Mouse (Mus musculus): ENCODE results near the gene Map4k1. TPM values are rescaled to one million over a fixed set of nuclear protein-coding genes. Genes with fewer than 3 reads are reported as not detected.

The Map4k1 gene
- polyA plus RNA-seq (2012; ENCODE audit: low replicate concordance), result 71.5 and 127 TPM in 2 replicates

GRCm38 (mm10) chr7:28981651-28982273 lies at the start of gene Map4k1, which contains the start of gene Eif3k:
Gene Map4k1, plus strand, starts transcription at chr7:28982050.
Gene Eif3k, minus strand, starts transcription at chr7:28981864.

GRCm38 (mm10) chr7:28961927-28962670 lies 19.8 kb upstream of the Map4k1 start, which contains the start of gene Actn4:
Gene Actn4, minus strand, starts transcription at chr7:28962340.

Other genes starting within 250 kb of the Map4k1 start
- gene Mrps12, start 240.2 kb upstream of the Map4k1 start, polyA plus RNA-seq (2012; ENCODE audit: low replicate concordance), result 270 and 504 TPM in 2 replicates
- gene Sars2, start 240.1 kb upstream of the Map4k1 start, polyA plus RNA-seq (2012; ENCODE audit: low replicate concordance), result 52.8 and 59.0 TPM in 2 replicates
- gene Ccer2, start 225.9 kb upstream of the Map4k1 start, polyA plus RNA-seq (2012; ENCODE audit: low replicate concordance), result 0.23 TPM in 1 of 2 replicates, not detected in the other
- gene Sirt2, start 215.3 kb upstream of the Map4k1 start, polyA plus RNA-seq (2012; ENCODE audit: low replicate concordance), result 114 and 160 TPM in 2 replicates
- gene Nfkbib, start 214.5 kb upstream of the Map4k1 start, polyA plus RNA-seq (2012; ENCODE audit: low replicate concordance), result 136 and 205 TPM in 2 replicates
- 96.6 and 114 TPM in 2 replicates for gene Rinl, start 193.1 kb upstream of the Map4k1 start, polyA plus RNA-seq (2012; ENCODE audit: low replicate concordance)
- gene Hnrnpl, start 173.5 kb upstream of the Map4k1 start, polyA plus RNA-seq (2012; ENCODE audit: low replicate concordance), result 590 and 675 TPM in 2 replicates
- 3.3 and 24.2 TPM in 2 replicates for gene Ech1, start 156.8 kb upstream of the Map4k1 start, polyA plus RNA-seq (2012; ENCODE audit: low replicate concordance)
- 2.6 TPM in 1 of 2 replicates, not detected in the other for gene Lgals4, start 148.2 kb upstream of the Map4k1 start, polyA plus RNA-seq (2012; ENCODE audit: low replicate concordance)
- 7.4 and 7.6 TPM in 2 replicates for gene Lgals7, start 118.2 kb upstream of the Map4k1 start, polyA plus RNA-seq (2012; ENCODE audit: low replicate concordance)
- 0.07 TPM in 1 of 2 replicates, not detected in the other for gene Capn12, start 100.6 kb upstream of the Map4k1 start, polyA plus RNA-seq (2012; ENCODE audit: low replicate concordance)
- 469 and 673 TPM in 2 replicates for gene Actn4, start 19.7 kb upstream of the Map4k1 start, polyA plus RNA-seq (2012; ENCODE audit: low replicate concordance)
- 39.7 and 203 TPM in 2 replicates for gene Eif3k, start 186 bp upstream of the Map4k1 start, polyA plus RNA-seq (2012; ENCODE audit: low replicate concordance)
- 0.17 and 0.19 TPM in 2 replicates for gene Ryr1, start 143.1 kb downstream of the Map4k1 start, polyA plus RNA-seq (2012; ENCODE audit: low replicate concordance)
- 4.1 and 5.1 TPM in 2 replicates for gene Rasgrp4, start 152.8 kb downstream of the Map4k1 start, polyA plus RNA-seq (2012; ENCODE audit: low replicate concordance)
- gene Fam98c, start 174.2 kb downstream of the Map4k1 start, polyA plus RNA-seq (2012; ENCODE audit: low replicate concordance), result 14.5 and 18.4 TPM in 2 replicates
- gene Ggn, start 188.2 kb downstream of the Map4k1 start, polyA plus RNA-seq (2012; ENCODE audit: low replicate concordance), result 0.23 and 0.27 TPM in 2 replicates
- gene Spred3, start 188.4 kb downstream of the Map4k1 start, polyA plus RNA-seq (2012; ENCODE audit: low replicate concordance), result 0.86 and 0.90 TPM in 2 replicates
- gene Psmd8, start 198.7 kb downstream of the Map4k1 start, polyA plus RNA-seq (2012; ENCODE audit: low replicate concordance), result 68.3 and 78.8 TPM in 2 replicates
- 0.18 TPM in 1 of 2 replicates, not detected in the other for gene Catsperg1, start 232.0 kb downstream of the Map4k1 start, polyA plus RNA-seq (2012; ENCODE audit: low replicate concordance)